Mouse (Mus musculus): ENCODE measurements around the gene Cer1. TPM values are rescaled to one million over a fixed set of nuclear protein-coding genes. Genes with fewer than 3 reads are reported as not detected.

Cer1 gene
- 0.05 TPM in 1 of 2 replicates, not detected in the other for polyA plus RNA-seq (2015; fragmentation: Nextera tagmentation; extraction: Ambion mirVana)

DNA sequence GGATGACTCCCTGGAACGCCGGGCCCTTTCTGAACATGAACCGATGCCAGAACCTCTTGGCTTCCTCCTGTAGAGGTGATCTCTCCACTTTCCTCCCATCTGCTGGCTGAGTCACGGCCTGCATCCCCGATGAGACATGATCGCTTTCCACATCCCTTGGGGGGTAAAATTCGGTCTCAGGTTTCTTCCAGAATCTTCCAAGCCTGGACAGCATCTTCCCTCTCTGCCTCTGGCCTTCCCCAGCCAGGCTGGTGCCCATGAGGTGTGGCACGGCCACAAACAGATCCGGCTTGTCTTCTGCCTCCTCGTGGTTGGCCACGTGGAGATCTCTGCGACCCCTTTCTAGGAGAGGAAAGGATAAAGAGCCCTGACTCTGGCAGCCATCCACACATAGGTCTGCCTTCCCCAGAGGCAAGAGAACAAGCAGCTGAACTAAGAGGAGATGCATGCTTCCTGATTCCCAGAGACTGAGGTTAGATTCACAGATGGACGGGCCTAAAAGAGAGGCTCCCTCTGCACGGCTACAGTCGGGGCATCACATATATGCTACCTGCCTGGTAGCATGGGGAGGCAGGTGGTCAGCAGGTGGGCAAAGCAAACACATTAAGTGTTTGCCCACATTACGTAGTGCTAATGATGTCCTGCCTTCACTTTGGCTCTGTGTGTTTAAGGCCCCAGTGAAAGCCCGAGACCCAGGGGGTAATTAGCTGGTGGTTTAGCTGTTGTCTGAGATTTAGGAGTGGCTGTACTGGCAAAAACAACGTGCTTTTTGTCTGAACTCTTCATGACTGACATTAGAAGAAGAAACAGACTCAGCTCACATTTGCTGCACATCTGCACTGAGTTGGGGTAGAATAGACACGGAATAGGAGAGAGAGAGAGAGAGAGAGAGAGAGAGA is at the start of gene Cer1:
Cer1 (minus strand) TSS at position 513 of the 899 bp plus-strand sequence.
- no peaks in the 10 kb centered on the region for H3K9me3 ChIP-seq (ENCODE audit: control insufficient read depth, low read length)
- TF ChIP-seq EP300 (optimal IDR thresholded peaks at IDR 0.05) = no peak
- no peak for TF ChIP-seq CTCF (IDR thresholded peaks at IDR 0.05; ENCODE audit: low read depth)

DNA sequence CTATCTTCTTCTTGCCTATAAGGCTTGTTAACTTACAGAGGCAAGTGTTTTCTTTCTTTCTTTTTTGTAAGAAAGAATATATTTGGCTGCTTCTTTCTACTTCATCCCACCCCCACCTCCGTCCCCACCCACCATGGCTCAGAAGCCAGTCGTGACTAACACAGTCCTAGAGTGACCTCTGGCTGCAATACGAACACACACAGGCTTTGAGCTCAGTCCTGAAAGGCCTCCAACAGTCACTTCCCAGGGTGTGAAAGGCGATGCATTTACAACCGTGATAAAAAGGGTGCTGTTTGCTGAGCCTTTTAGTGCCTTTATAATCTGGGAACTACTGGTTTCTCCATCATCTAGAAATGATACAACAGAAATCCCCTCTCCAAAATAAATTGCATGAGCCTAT is 49.4 kb upstream of the Cer1 start:
- DNase-seq (ENCODE audit: low spot score) = peak; percentile 35
- Histone ChIP-seq H3K27ac (replicated peaks) (no peak overlapping the region), H3K9me3 (ENCODE audit: control insufficient read depth, low read length) (no peaks in the 10 kb centered on the region), H3K9ac (ENCODE audit: low read length) (no peak overlapping the region), H3K4me3 (ENCODE audit: low read depth, low read length) (no peak overlapping the region), H3K4me2 (replicated peaks; ENCODE audit: low read depth) (peak overlapping the region; percentile 31), H3K4me1 (replicated peaks; ENCODE audit: control insufficient read depth, insufficient read depth) (no peaks in the 10 kb centered on the region), H3K27me3 (ENCODE audit: control insufficient read depth, insufficient read depth, low read length) (no peaks in the 10 kb centered on the region), H3K36me3 (ENCODE audit: control insufficient read depth, insufficient read depth, low read length) (no peaks in the 10 kb centered on the region)
- peak; percentile 85 for ATAC-seq (ENCODE audit: low FRiP score, low TSS enrichment)
- 11% methylated on average over 5 of the region's 5 CpGs for WGBS
- TF ChIP-seq CTCF (IDR thresholded peaks at IDR 0.05; ENCODE audit: low read depth) (peak; percentile 74), EP300 (optimal IDR thresholded peaks at IDR 0.05) (no peak)

More for the DNA sequence above, at the start of gene Cer1:
- no peak within 1 kb of the TSS for H3K27ac ChIP-seq (replicated peaks)
- H3K27me3 ChIP-seq (ENCODE audit: control insufficient read depth, insufficient read depth, low read length) = no peaks in the 10 kb centered on the region
- ATAC-seq (ENCODE audit: low FRiP score, low TSS enrichment) (no peak), DNase-seq (ENCODE audit: low spot score) (no peak)
- H3K4me1 ChIP-seq (replicated peaks; ENCODE audit: control insufficient read depth, insufficient read depth) = no peaks in the 10 kb centered on the region
- H3K4me3 ChIP-seq (ENCODE audit: low read depth, low read length) = no peak within 1 kb of the TSS
- WGBS = 58% methylated on average over 18 of the region's 19 CpGs
- no peaks in the 10 kb centered on the region for H3K36me3 ChIP-seq (ENCODE audit: control insufficient read depth, insufficient read depth, low read length)
- H3K9ac ChIP-seq (ENCODE audit: low read length) = no peak within 1 kb of the TSS
- H3K4me2 ChIP-seq (replicated peaks; ENCODE audit: low read depth) = no peak within 1 kb of the TSS

DNA sequence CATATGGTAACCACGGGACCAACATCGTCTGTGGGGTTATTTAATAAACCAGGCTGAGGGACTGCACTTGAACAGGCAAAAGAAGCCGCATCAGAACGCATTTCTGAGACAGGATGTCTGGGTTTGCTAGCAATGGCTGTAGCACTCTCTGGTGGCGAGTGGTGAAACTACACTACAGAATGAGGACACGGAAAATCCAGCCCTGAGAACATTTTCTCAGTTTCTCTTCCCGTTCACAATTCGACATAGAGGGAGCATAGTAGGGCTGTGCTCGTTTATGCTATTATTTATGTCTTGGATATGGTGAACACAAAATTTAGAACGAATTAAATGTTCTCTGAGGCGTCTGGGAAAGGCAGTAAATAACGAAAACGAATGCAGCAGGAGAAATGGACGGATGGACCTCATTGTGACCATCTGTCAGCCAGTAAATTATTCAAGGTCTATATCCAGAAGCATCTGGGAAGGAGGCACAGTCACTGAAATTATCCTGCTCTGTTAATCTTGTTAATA is 48.8 kb upstream of the Cer1 start:
- WGBS = 17% methylated on average over 14 of the region's 14 CpGs
- peak; percentile 79 for ATAC-seq (ENCODE audit: low FRiP score, low TSS enrichment)

DNA sequence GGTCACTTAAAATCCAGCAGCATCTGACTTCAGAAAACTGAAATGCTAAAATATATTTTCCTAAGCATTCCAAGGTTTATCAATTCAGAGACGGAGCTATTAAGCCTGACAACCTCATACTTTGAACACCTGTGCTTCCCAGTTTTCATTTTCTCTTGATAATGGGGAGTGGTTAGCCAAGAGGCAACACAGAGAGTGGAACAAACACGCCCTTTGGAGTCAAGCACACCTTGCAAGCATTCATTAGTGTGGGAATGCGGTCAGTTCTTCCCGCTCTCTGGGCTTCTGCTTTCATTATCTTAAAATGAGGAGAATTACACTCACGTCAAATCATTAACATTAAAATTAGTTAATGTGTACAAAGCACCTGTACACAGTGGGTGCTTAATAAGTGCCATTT is 45.1 kb upstream of the Cer1 start:
- Histone ChIP-seq H3K4me2 (replicated peaks; ENCODE audit: low read depth) (no peak overlapping the region), H3K9me3 (ENCODE audit: control insufficient read depth, low read length) (no peaks in the 10 kb centered on the region), H3K36me3 (ENCODE audit: control insufficient read depth, insufficient read depth, low read length) (no peaks in the 10 kb centered on the region), H3K9ac (ENCODE audit: low read length) (no peak overlapping the region), H3K27me3 (ENCODE audit: control insufficient read depth, insufficient read depth, low read length) (no peaks in the 10 kb centered on the region), H3K4me3 (ENCODE audit: low read depth, low read length) (no peak overlapping the region), H3K4me1 (replicated peaks; ENCODE audit: control insufficient read depth, insufficient read depth) (no peaks in the 10 kb centered on the region), H3K27ac (replicated peaks) (no peak overlapping the region)
- TF ChIP-seq CTCF (IDR thresholded peaks at IDR 0.05; ENCODE audit: low read depth) (no peak), EP300 (optimal IDR thresholded peaks at IDR 0.05) (no peak)
- no peak for DNase-seq (ENCODE audit: low spot score)
- ATAC-seq (ENCODE audit: low FRiP score, low TSS enrichment) = 0 out of 2 replicates have a peak, but pooled peaks have one; percentile 59
- WGBS = 66% methylated on average over 5 of the region's 5 CpGs

More for the DNA sequence above, 48.8 kb upstream of the Cer1 start:
- Histone ChIP-seq H3K4me2 (replicated peaks; ENCODE audit: low read depth) (peak overlapping the region; percentile 31), H3K9ac (ENCODE audit: low read length) (no peak overlapping the region), H3K27ac (replicated peaks) (no peak overlapping the region), H3K27me3 (ENCODE audit: control insufficient read depth, insufficient read depth, low read length) (no peaks in the 10 kb centered on the region), H3K9me3 (ENCODE audit: control insufficient read depth, low read length) (no peaks in the 10 kb centered on the region), H3K4me1 (replicated peaks; ENCODE audit: control insufficient read depth, insufficient read depth) (no peaks in the 10 kb centered on the region), H3K4me3 (ENCODE audit: low read depth, low read length) (peak overlapping the region; percentile 24; the same call in 1 of the 2 replicates), H3K36me3 (ENCODE audit: control insufficient read depth, insufficient read depth, low read length) (no peaks in the 10 kb centered on the region)
- peak; percentile 97 for TF ChIP-seq CTCF (IDR thresholded peaks at IDR 0.05; ENCODE audit: low read depth)
- TF ChIP-seq EP300 (optimal IDR thresholded peaks at IDR 0.05) = no peak
- DNase-seq (ENCODE audit: low spot score) = peak; percentile 76

DNA sequence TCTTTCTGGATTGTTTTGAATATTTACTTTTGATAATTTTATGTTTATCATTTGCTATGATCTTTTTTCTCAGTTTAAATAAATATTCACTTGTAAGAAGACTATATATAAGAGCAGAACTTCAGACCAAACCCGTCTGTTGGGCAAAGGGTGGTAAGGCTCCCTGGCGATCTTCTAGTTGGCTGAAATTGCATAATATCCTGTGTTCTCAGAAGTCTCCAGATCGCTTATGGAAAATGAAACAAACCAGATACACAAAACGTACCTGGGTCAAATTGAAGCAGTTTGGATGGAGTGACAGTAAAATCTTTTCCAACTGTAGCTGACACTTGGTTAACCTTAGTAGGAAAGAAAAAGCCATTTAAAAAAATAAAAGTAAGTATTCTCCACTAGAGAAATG is 37.0 kb upstream of the Cer1 start:
- no peak overlapping the region for H3K27ac ChIP-seq (replicated peaks)
- H3K4me2 ChIP-seq (replicated peaks; ENCODE audit: low read depth) = no peak overlapping the region
- H3K9me3 ChIP-seq (ENCODE audit: control insufficient read depth, low read length) = no peaks in the 10 kb centered on the region
- H3K36me3 ChIP-seq (ENCODE audit: control insufficient read depth, insufficient read depth, low read length) = no peaks in the 10 kb centered on the region
- TF ChIP-seq EP300 (optimal IDR thresholded peaks at IDR 0.05) = no peak
- TF ChIP-seq CTCF (IDR thresholded peaks at IDR 0.05; ENCODE audit: low read depth) = no peak
- no peak for DNase-seq (ENCODE audit: low spot score)
- WGBS = 50% methylated on average over 4 of the region's 4 CpGs
- ATAC-seq (ENCODE audit: low FRiP score, low TSS enrichment) = no peak
- H3K4me1 ChIP-seq (replicated peaks; ENCODE audit: control insufficient read depth, insufficient read depth) = no peaks in the 10 kb centered on the region
- no peaks in the 10 kb centered on the region for H3K27me3 ChIP-seq (ENCODE audit: control insufficient read depth, insufficient read depth, low read length)
- no peak overlapping the region for H3K4me3 ChIP-seq (ENCODE audit: low read depth, low read length)
- no peak overlapping the region for H3K9ac ChIP-seq (ENCODE audit: low read length)

DNA sequence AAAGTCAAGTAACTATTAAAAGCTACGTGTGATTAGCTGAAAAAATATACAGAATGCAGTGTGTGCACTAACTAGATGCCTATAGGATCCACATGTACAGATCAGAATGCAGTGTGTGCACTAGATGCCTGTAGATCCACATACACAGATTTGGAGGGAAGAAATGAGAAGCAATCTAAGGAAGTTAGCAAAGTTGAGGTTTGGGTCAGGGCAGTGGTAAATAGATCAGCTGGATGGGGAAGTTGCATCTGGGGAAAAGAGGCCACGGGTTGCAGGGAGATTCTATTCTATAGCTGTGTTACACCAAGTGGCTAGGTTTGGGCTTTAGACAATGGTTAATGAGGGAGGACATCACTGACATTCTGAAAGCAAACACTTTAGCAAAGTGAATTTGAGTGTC is 33.7 kb upstream of the Cer1 start:
- Histone ChIP-seq H3K9me3 (ENCODE audit: control insufficient read depth, low read length) (no peaks in the 10 kb centered on the region), H3K27ac (replicated peaks) (no peak overlapping the region), H3K27me3 (ENCODE audit: control insufficient read depth, insufficient read depth, low read length) (no peaks in the 10 kb centered on the region), H3K9ac (ENCODE audit: low read length) (no peak overlapping the region), H3K4me1 (replicated peaks; ENCODE audit: control insufficient read depth, insufficient read depth) (no peaks in the 10 kb centered on the region), H3K4me3 (ENCODE audit: low read depth, low read length) (no peak overlapping the region), H3K36me3 (ENCODE audit: control insufficient read depth, insufficient read depth, low read length) (no peaks in the 10 kb centered on the region), H3K4me2 (replicated peaks; ENCODE audit: low read depth) (no peak overlapping the region)
- WGBS = 73% methylated on average over 2 of the region's 2 CpGs
- no peak for DNase-seq (ENCODE audit: low spot score)
- ATAC-seq (ENCODE audit: low FRiP score, low TSS enrichment) = no peak
- TF ChIP-seq EP300 (optimal IDR thresholded peaks at IDR 0.05) (no peak), CTCF (IDR thresholded peaks at IDR 0.05; ENCODE audit: low read depth) (no peak)
